In genomic region chr1:82292771-82293170, GRCm38 (mm10) we compare ENCODE assay signal across 9 mouse cellular contexts. TPM values are rescaled to one million over a fixed set of nuclear protein-coding genes. Genes with fewer than 3 reads are reported as not detected.
A peak's percentile ranks its signal among the peaks of the same experiment; 100 is the strongest.
DNase-seq lines count a peak whose midpoint lies in the region; ATAC-seq and TF ChIP-seq lines count a peak whose summit lies in the region.
"Had no signal": no experiment of that assay in that cellular context is flagged by ENCODE, and none has a peak within 500 bp of the region (broad histone marks: within the 10 kb centered on the region; RNA-seq: fewer than 3 reads in every experiment).

No protein-coding gene starts in this region.

- TF ChIP-seq CTCF in gastrocnemius, adult 2 months (IDR thresholded peaks at IDR 0.05), result no peak
- TF ChIP-seq CTCF in lung, postnatal 0 days (IDR thresholded peaks at IDR 0.05), result no peak

- no peaks in the 10 kb centered on the region for H3K9me3 ChIP-seq in hindbrain, embryonic 14.5 days (ENCODE audit: control insufficient read depth, low read length)
- no peaks in the 10 kb centered on the region for H3K9me3 ChIP-seq in lung, postnatal 0 days (ENCODE audit: low read length)

- H3K4me2 ChIP-seq in hindbrain, embryonic 14.5 days (replicated peaks), result peak overlapping the region; percentile 90
- peak overlapping the region; percentile 89 for H3K4me2 ChIP-seq in lung, postnatal 0 days (replicated peaks; ENCODE audit: low read depth, low read length)

- peak overlapping the region; percentile 96 for H3K27ac ChIP-seq in gastrocnemius, adult 2 months
- H3K27ac ChIP-seq in hindbrain, embryonic 14.5 days, result peak overlapping the region; percentile 95
- no peak overlapping the region for H3K27ac ChIP-seq in lung, postnatal 0 days (ENCODE audit: low read length)

- peak; percentile 84 for ATAC-seq in hindbrain, embryonic 14.5 days (ENCODE audit: low FRiP score)
- no peak for ATAC-seq in lung, postnatal 0 days
- ATAC-seq in activated CD4-positive, CD25-positive, alpha-beta regulatory T cell, adult 4 months, result no peak

- H3K36me3 ChIP-seq in hindbrain, embryonic 14.5 days (replicated peaks; ENCODE audit: control insufficient read depth, insufficient read depth), result 0 out of 2 replicates have a peak, but pooled peaks cover 6% of the 10 kb centered on the region
- H3K36me3 ChIP-seq in lung, postnatal 0 days (ENCODE audit: insufficient read depth, low read length), result no peaks in the 10 kb centered on the region

- under 1% methylated on average over 13 of the region's 13 CpGs for WGBS in hindbrain, embryonic 14.5 days
- WGBS in lung, postnatal 0 days, result 4% methylated on average over 13 of the region's 13 CpGs

- H3K4me1 ChIP-seq in hindbrain, embryonic 14.5 days (replicated peaks; ENCODE audit: control insufficient read depth, insufficient read depth, low read length), result peaks cover 34% of the 10 kb centered on the region
- H3K4me1 ChIP-seq in lung, postnatal 0 days (ENCODE audit: insufficient read depth, low read depth, low read length), result peaks cover 14% of the 10 kb centered on the region; the same call in 1 of the 2 replicates

- 0 out of 2 replicates have a peak, but pooled peaks cover 3% of the 10 kb centered on the region for H3K27me3 ChIP-seq in hindbrain, embryonic 14.5 days (ENCODE audit: control insufficient read depth, insufficient read depth, low read length)
- no peaks in the 10 kb centered on the region for H3K27me3 ChIP-seq in lung, postnatal 0 days (replicated peaks; ENCODE audit: insufficient read depth, low read length)

- peak; percentile 65 for DNase-seq in adrenal gland, adult 2 months
- DNase-seq in cerebellum, postnatal 4 days (ENCODE audit: low spot score in 2 of 2), result peak; percentile 56 to 74
- DNase-seq in gastrocnemius, adult 2 months, result peak; percentile 67
- peak; percentile 83 for DNase-seq in hindbrain, embryonic 14.5 days (ENCODE audit: low spot score)
- DNase-seq in layer of hippocampus, postnatal 25 days (ENCODE audit: extremely low spot score in 1 of 2, low spot score in 1 of 2), result peak; percentile 46 to 51
- DNase-seq in lung, postnatal 0 days (ENCODE audit: low spot score), result peak; percentile 52
- peak; percentile 85 to 90 for DNase-seq in right cerebral cortex, postnatal 10 days (ENCODE audit: low spot score in 2 of 2)

- intact Hi-C loops in gastrocnemius, adult 2 months (cut with DNase I), result loop anchor here (5.0 kb wide), 5 partner anchors 140 to 700 kb away; no protein-coding TSS in a partner anchor

- no peak for TF ChIP-seq EP300 in lung, postnatal 0 days (IDR thresholded peaks at IDR 0.05)

- H3K9ac ChIP-seq in hindbrain, embryonic 14.5 days, result peak overlapping the region; percentile 84
- no peak overlapping the region for H3K9ac ChIP-seq in lung, postnatal 0 days (replicated peaks; ENCODE audit: low read depth)

- peak overlapping the region; percentile 82 for H3K4me3 ChIP-seq in gastrocnemius, adult 2 months
- H3K4me3 ChIP-seq in hindbrain, embryonic 14.5 days (replicated peaks; ENCODE audit: low read length), result peak overlapping the region; percentile 68
- peak overlapping the region; percentile 16 for H3K4me3 ChIP-seq in lung, postnatal 0 days (ENCODE audit: low read depth, low read length)

RNA-seq across cellular contexts. Expression of gene Irs1, which starts 1.6 kb away (rescaled TPM):
- total RNA-seq in adrenal gland, adult 2 months (2021), result 10 to 100 TPM in 1 of 2 experiments, 1 to 10 TPM in 1; 9.6 to 15.6 TPM
- polyA plus RNA-seq in adrenal gland, adult 2 months (2012; rRNA removed), result 7.2 and 7.5 TPM in 2 replicates
- total RNA-seq in gastrocnemius, adult 2 months (2021), result 10 to 100 TPM; 73.9 to 90.0 TPM
- polyA plus RNA-seq in hindbrain, embryonic 14.5 days (2014; fragmentation: Nextera tagmentation; extraction: Ambion mirVana), result 10.2 and 11.2 TPM in 2 replicates
- total RNA-seq in layer of hippocampus, postnatal 25 days (2021), result 10 to 100 TPM; 18.8 to 21.7 TPM
- 4.7 and 5.9 TPM in 2 replicates for polyA plus RNA-seq in lung, postnatal 0 days (2015; fragmentation: Nextera tagmentation; extraction: Ambion mirVana)
- not detected for polyA plus RNA-seq in activated CD4-positive, CD25-positive, alpha-beta regulatory T cell, adult 4 months (2017; shearing (Covaris generic))

RNA-seq across cellular contexts. Expression of gene Rhbdd1, which starts 23.5 kb away (rescaled TPM):
- 10 to 100 TPM; 32.5 to 37.2 TPM for total RNA-seq in adrenal gland, adult 2 months (2021)
- polyA plus RNA-seq in adrenal gland, adult 2 months (2012; rRNA removed), result 13.4 and 15.4 TPM in 2 replicates
- total RNA-seq in gastrocnemius, adult 2 months (2021), result 1 to 10 TPM; 8.4 to 8.5 TPM
- 2.6 and 3.1 TPM in 2 replicates for polyA plus RNA-seq in hindbrain, embryonic 14.5 days (2014; fragmentation: Nextera tagmentation; extraction: Ambion mirVana)
- total RNA-seq in layer of hippocampus, postnatal 25 days (2021), result 1 to 10 TPM; 6.7 to 7.6 TPM
- polyA plus RNA-seq in lung, postnatal 0 days (2015; fragmentation: Nextera tagmentation; extraction: Ambion mirVana), result 7.8 and 8.1 TPM in 2 replicates
- 10 to 100 TPM; 13.5 to 18.1 TPM for polyA plus RNA-seq in activated CD4-positive, CD25-positive, alpha-beta regulatory T cell, adult 4 months (2017; shearing (Covaris generic))

RNA-seq across cellular contexts. Expression of gene Gm9747, which starts 59.9 kb away (rescaled TPM):
- total RNA-seq in adrenal gland, adult 2 months (2021), result not detected
- not detected in 2 replicates for polyA plus RNA-seq in adrenal gland, adult 2 months (2012; rRNA removed)
- not detected for total RNA-seq in gastrocnemius, adult 2 months (2021)
- 32.6 and 34.5 TPM in 2 replicates for polyA plus RNA-seq in hindbrain, embryonic 14.5 days (2014; fragmentation: Nextera tagmentation; extraction: Ambion mirVana)
- total RNA-seq in layer of hippocampus, postnatal 25 days (2021), result not detected
- 13.3 and 15.5 TPM in 2 replicates for polyA plus RNA-seq in lung, postnatal 0 days (2015; fragmentation: Nextera tagmentation; extraction: Ambion mirVana)
- under 1 TPM in 1 of 2 experiments, not detected in 1; 0.16 TPM for polyA plus RNA-seq in activated CD4-positive, CD25-positive, alpha-beta regulatory T cell, adult 4 months (2017; shearing (Covaris generic))
- total RNA-seq: neutrophil, adult 5-6 weeks had no signal

Comparison
In these comparisons a context has a peak if more than half of its experiments do, and no peak if none do; other contexts are left out.
1. H3K4me3 ChIP-seq: peak in every context shown above with its lines; median percentile 82 in gastrocnemius, adult 2 months; 68 in hindbrain, embryonic 14.5 days; 16 in lung, postnatal 0 days.
2. RNA of gene Gm9747, which starts 59.9 kb away (polyA plus RNA-seq): 32.6 to 34.5 TPM in hindbrain, embryonic 14.5 days and 13.3 to 15.5 TPM in lung, postnatal 0 days; 0.16 TPM in activated CD4-positive, CD25-positive, alpha-beta regulatory T cell, adult 4 months and not detected in adrenal gland, adult 2 months; every median in the first group is over 10 times any median in the second.
3. Peak in every context shown above with its lines, with median percentiles within 50 percentile points of each other: DNase-seq.